Mouse (Mus musculus): ENCODE measurements around the gene Slc25a23. TPM values are rescaled to one million over a fixed set of nuclear protein-coding genes. Genes with fewer than 3 reads are reported as not detected.

Gene Slc25a23
- polyA plus RNA-seq (2017; shearing (Covaris generic)) = 1 to 10 TPM; 1.0 to 3.1 (median 2.6) TPM

GRCm38 (mm10) chr17:57059486-57059977 lies at the start of gene Slc25a23:
TSS of gene Slc25a23 (minus strand) at chr17:57059863.
- ATAC-seq = no peak

GRCm38 (mm10) chr17:57108666-57109171 lies 49.1 kb upstream of the Slc25a23 start:
- peak; percentile 64 for ATAC-seq

- ATAC-seq = no peak
These were observed 48.5 kb upstream of the Slc25a23 start for GRCm38 (mm10) chr17:57108040-57108665.

- no peak for ATAC-seq
These were observed 47.4 kb upstream of the Slc25a23 start for GRCm38 (mm10) chr17:57107064-57107463.

- peak; percentile 10 for ATAC-seq
These were observed 46.3 kb upstream of the Slc25a23 start for GRCm38 (mm10) chr17:57106035-57106368.

- peak; percentile 56 for ATAC-seq
These were observed 45.7 kb upstream of the Slc25a23 start, which contains the start of gene Tnfsf9 for GRCm38 (mm10) chr17:57105181-57106034. TSS of gene Tnfsf9 (plus strand) at chr17:57105325.

- no peak for ATAC-seq
These were observed 44.8 kb upstream of the Slc25a23 start for GRCm38 (mm10) chr17:57104496-57104895.

- ATAC-seq = no peak
These were observed 42.6 kb upstream of the Slc25a23 start for GRCm38 (mm10) chr17:57102276-57102675.

- ATAC-seq = no peak
These were observed 40.1 kb upstream of the Slc25a23 start for GRCm38 (mm10) chr17:57099629-57100325.

GRCm38 (mm10) chr17:57098321-57098720 lies 38.7 kb upstream of the Slc25a23 start:
- peak; percentile 25 for ATAC-seq

- ATAC-seq = peak; percentile 87
These were observed 36.9 kb upstream of the Slc25a23 start for GRCm38 (mm10) chr17:57096623-57096920.

- peak; percentile 47 for ATAC-seq
These were observed 36.4 kb upstream of the Slc25a23 start for GRCm38 (mm10) chr17:57095855-57096622.

- no peak for ATAC-seq
These were observed 34.6 kb upstream of the Slc25a23 start for GRCm38 (mm10) chr17:57094222-57094621.

GRCm38 (mm10) chr17:57087049-57087832 lies 27.6 kb upstream of the Slc25a23 start, which contains the start of gene Tubb4a:
TSS of gene Tubb4a (minus strand) at chr17:57087782.
- ATAC-seq = no peak

GRCm38 (mm10) chr17:57085970-57086757 lies 26.5 kb upstream of the Slc25a23 start:
- ATAC-seq = no peak

GRCm38 (mm10) chr17:57082481-57082880 lies 22.8 kb upstream of the Slc25a23 start:
- no peak for ATAC-seq

- ATAC-seq = no peak
These were observed 21.7 kb upstream of the Slc25a23 start for GRCm38 (mm10) chr17:57081234-57081842.

- no peak for ATAC-seq
These were observed 20.3 kb upstream of the Slc25a23 start for GRCm38 (mm10) chr17:57079919-57080318.

GRCm38 (mm10) chr17:57078336-57078735 lies 18.7 kb upstream of the Slc25a23 start, which contains the start of gene Dennd1c:
TSS of gene Dennd1c (minus strand) at chr17:57078514.
- peak; percentile 96 for ATAC-seq

GRCm38 (mm10) chr17:57076916-57077315 lies 17.3 kb upstream of the Slc25a23 start:
- no peak for ATAC-seq
